Mouse (Mus musculus) hindbrain, postnatal 0 days (tissue): ENCODE results near the gene Fcgrt. TPM values are rescaled to one million over a fixed set of nuclear protein-coding genes. Genes with fewer than 3 reads are reported as not detected.
"Not testable (repeated sequence)": the region's sequence is repeated elsewhere in the genome, so short reads cannot be mapped to it uniquely, and the experiment has no call there.

Experiments
- ATAC-seq: fragments of 200-750 bp; cut with Nextera tagmentation; 2 replicates; pipeline ENCODE4 v1.8.0; 2017; ENCODE audit warnings: mild to moderate bottlenecking, moderate TSS enrichment, moderate library complexity
- DNase-seq: peaks from one replicate; pipeline ENCODE4 v3.0.0-alpha.2; 2015; ENCODE audit warnings: low spot score
- H3K27ac ChIP-seq: fragments of 300-500 bp; sonication (generic); 2 replicates; pipeline ENCODE4 v1.5.1; 2014; ENCODE audit warnings: mild to moderate bottlenecking
- H3K27me3 ChIP-seq: fragments of 300-500 bp; sonication (generic); 2 replicates; pipeline ENCODE4 v1.6.1; 2014; ENCODE audit warnings: low read length, mixed read lengths; ENCODE audit not compliant: insufficient read depth
- H3K36me3 ChIP-seq: fragments of 300-500 bp; sonication (generic); 2 replicates; pipeline ENCODE4 v1.6.1; 2014; ENCODE audit warnings: low read length, mixed read lengths; ENCODE audit not compliant: insufficient read depth
- H3K4me1 ChIP-seq: fragments of 300-500 bp; sonication (generic); 2 replicates; pipeline ENCODE4 v1.6.1; 2014; ENCODE audit warnings: antibody characterized with exemption, low read length, mixed read lengths; ENCODE audit not compliant: insufficient read depth
- H3K4me2 ChIP-seq: fragments of 300-500 bp; sonication (generic); 2 replicates; pipeline ENCODE4 v1.6.1; 2014; ENCODE audit warnings: low read depth, mild to moderate bottlenecking, low read length, moderate library complexity, mixed read lengths
- H3K4me3 ChIP-seq: fragments of 300-500 bp; sonication (generic); 2 replicates; pipeline ENCODE4 v1.5.1; 2014; ENCODE audit warnings: low read length
- H3K9ac ChIP-seq: fragments of 300-500 bp; sonication (generic); replicated peaks from 2 replicates; pipeline ENCODE4 v1.6.1; 2014; ENCODE audit warnings: mild to moderate bottlenecking, low read length, moderate library complexity, mixed read lengths
- H3K9me3 ChIP-seq: fragments of 300-500 bp; sonication (generic); 2 replicates; pipeline ENCODE4 v1.6.1; 2016; ENCODE audit warnings: low read length, mixed read lengths
- CTCF ChIP-seq: IDR thresholded peaks from 2 replicates; pipeline ENCODE4 v1.5.1; 2016; ENCODE audit warnings: antibody characterized with exemption, control low read depth, low read depth
- WGBS: fragments of 180-500 bp; shearing (Covaris S2); extraction: QIAGEN DNeasy Blood & Tissue Kit; methylation state at CpG from one replicate; pipeline ENCODE4 v1.1.7; 2014; 5-methylcytosine and 5-hydroxymethylcytosine counted together
- polyA plus RNA-seq: library from polyadenylated mRNA; unstranded; fragments of >200 nt; fragmentation: Nextera tagmentation; extraction: Ambion mirVana; gene quantifications from 2 replicates; pipeline ENCODE4 v1.2.1, GENCODE M21; 2015
- total RNA-seq: library from RNA; depleted of rRNA; stranded (reverse); fragments of >200 nt; gene quantifications from 2 replicates; pipeline ENCODE4 v1.2.3, GENCODE M21; 2014; rRNA removed

Gene Fcgrt
- total RNA-seq (32.9 and 43.6 TPM in 2 replicates), polyA plus RNA-seq (43.8 and 45.9 TPM in 2 replicates)

GRCm38 (mm10) chr7:45103652-45104180 lies at the start of gene Fcgrt:
TSS of gene Fcgrt (minus strand) at chr7:45103851.
- H3K27me3 ChIP-seq: no peaks in the 10 kb centered on the region
- peak within 1 kb of the TSS; percentile 55 for H3K27ac ChIP-seq
- no peaks in the 10 kb centered on the region; the same call in 1 of the 2 replicates for H3K4me1 ChIP-seq
- peak; percentile 91 for ATAC-seq
- H3K9me3 ChIP-seq: no peaks in the 10 kb centered on the region
- 51% methylated on average over 7 of the region's 7 CpGs for WGBS
- TF ChIP-seq CTCF: no peak
- peak within 1 kb of the TSS; percentile 29 for H3K9ac ChIP-seq
- no peaks in the 10 kb centered on the region for H3K36me3 ChIP-seq
- H3K4me3 ChIP-seq: peak within 1 kb of the TSS; percentile 10; the same call in 1 of the 2 replicates
- peak within 1 kb of the TSS; percentile 35 for H3K4me2 ChIP-seq
- peak; percentile 78 for DNase-seq

DNA sequence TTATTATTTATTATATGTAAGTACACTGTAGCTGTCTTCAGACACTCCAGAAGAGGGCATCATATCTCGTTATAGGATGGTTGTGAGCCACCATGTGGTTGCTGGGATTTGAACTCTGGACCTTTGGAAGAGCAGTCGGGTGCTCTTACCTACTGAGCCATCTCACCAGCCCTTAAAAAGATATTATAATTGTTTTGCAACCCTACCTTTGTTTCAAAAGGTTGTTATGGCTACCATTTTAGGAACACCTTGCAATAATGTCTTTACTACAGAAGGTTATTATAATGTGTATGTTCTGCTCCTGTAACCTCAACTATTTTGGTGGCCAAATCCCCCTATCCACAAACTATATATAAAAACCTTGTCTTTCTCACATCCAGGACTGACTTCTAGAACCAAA lies 49.4 kb upstream of the Fcgrt start:
- H3K4me1 ChIP-seq, H3K36me3 ChIP-seq, H3K4me3 ChIP-seq, H3K4me2 ChIP-seq, H3K27ac ChIP-seq, H3K9ac ChIP-seq, H3K27me3 ChIP-seq, DNase-seq, H3K9me3 ChIP-seq, ATAC-seq: not testable (repeated sequence)
- WGBS: 93% methylated on average over 2 of the region's 2 CpGs

- H3K9ac ChIP-seq: no peak overlapping the region
- ATAC-seq (no peak), DNase-seq (no peak)
- 0 out of 2 replicates have a peak overlapping the region, but pooled peaks have one; percentile 12 for H3K27ac ChIP-seq
- no peak overlapping the region for H3K4me3 ChIP-seq
- no peaks in the 10 kb centered on the region for H3K36me3 ChIP-seq
- peaks cover 7% of the 10 kb centered on the region; the same call in 1 of the 2 replicates for H3K4me1 ChIP-seq
- TF ChIP-seq CTCF: no peak
- no peak overlapping the region for H3K4me2 ChIP-seq
- no peaks in the 10 kb centered on the region for H3K9me3 ChIP-seq
- H3K27me3 ChIP-seq: no peaks in the 10 kb centered on the region
- WGBS: 51% methylated on average over 11 of the region's 11 CpGs
Measured at GRCm38 (mm10) chr7:45151303-45151702, 47.7 kb upstream of the Fcgrt start.

DNA sequence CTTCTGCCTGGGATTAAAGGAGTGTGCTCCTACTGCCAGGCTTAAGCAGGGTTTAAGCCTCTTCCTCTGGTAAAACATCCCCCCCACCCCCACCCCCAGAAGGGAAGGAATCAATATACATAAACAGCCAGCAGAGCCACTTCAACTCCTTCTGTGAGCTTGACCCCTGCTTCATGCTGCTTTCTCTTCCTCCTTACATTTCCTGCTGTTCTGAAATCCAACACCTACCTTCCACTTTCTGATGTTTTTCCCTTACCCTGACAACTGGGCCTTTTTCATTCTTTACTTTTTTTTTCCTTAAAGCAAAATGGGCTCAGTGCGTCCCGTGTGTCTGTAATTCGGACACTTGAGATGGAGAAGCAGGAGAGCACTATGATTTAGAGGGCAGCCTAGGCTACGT lies 46.7 kb upstream of the Fcgrt start:
- DNase-seq (no peak), ATAC-seq (no peak)
- WGBS: 74% methylated on average over 4 of the region's 4 CpGs
- Histone ChIP-seq H3K9me3 (no peaks in the 10 kb centered on the region), H3K4me2 (no peak overlapping the region), H3K4me1 (peaks cover 6% of the 10 kb centered on the region; the same call in 1 of the 2 replicates), H3K27ac (no peak overlapping the region), H3K27me3 (no peaks in the 10 kb centered on the region), H3K9ac (no peak overlapping the region), H3K36me3 (no peaks in the 10 kb centered on the region; the same call in 1 of the 2 replicates), H3K4me3 (no peak overlapping the region)
- TF ChIP-seq CTCF: no peak

- Histone ChIP-seq H3K27ac (no peak overlapping the region), H3K4me1 (peaks cover 4% of the 10 kb centered on the region; the same call in 1 of the 2 replicates), H3K27me3 (no peaks in the 10 kb centered on the region), H3K4me3 (no peak overlapping the region), H3K9ac (no peak overlapping the region), H3K9me3 (no peaks in the 10 kb centered on the region), H3K4me2 (no peak overlapping the region), H3K36me3 (no peaks in the 10 kb centered on the region; the same call in 1 of the 2 replicates)
- DNase-seq (no peak), ATAC-seq (no peak)
- TF ChIP-seq CTCF: no peak
- 29% methylated on average over 6 of the region's 6 CpGs for WGBS
Measured at GRCm38 (mm10) chr7:45149545-45149944, 45.9 kb upstream of the Fcgrt start.

- no peak overlapping the region for H3K27ac ChIP-seq
- DNase-seq: no peak
- no peak overlapping the region for H3K4me3 ChIP-seq
- H3K4me1 ChIP-seq: peaks cover 3% of the 10 kb centered on the region; the same call in 1 of the 2 replicates
- no peaks in the 10 kb centered on the region; the same call in 1 of the 2 replicates for H3K36me3 ChIP-seq
- 62% methylated on average over 4 of the region's 4 CpGs for WGBS
- H3K4me2 ChIP-seq: no peak overlapping the region
- no peak overlapping the region for H3K9ac ChIP-seq
- no peak for ATAC-seq
- no peaks in the 10 kb centered on the region for H3K9me3 ChIP-seq
- no peak for TF ChIP-seq CTCF
- no peaks in the 10 kb centered on the region for H3K27me3 ChIP-seq
Measured at GRCm38 (mm10) chr7:45148534-45149098, 45.0 kb upstream of the Fcgrt start.

- no peak for DNase-seq
- ATAC-seq: no peak
- H3K27ac ChIP-seq: no peak overlapping the region
- H3K4me1 ChIP-seq: no peaks in the 10 kb centered on the region
- H3K4me3 ChIP-seq: no peak overlapping the region
- no peak overlapping the region for H3K9ac ChIP-seq
- no peaks in the 10 kb centered on the region for H3K9me3 ChIP-seq
- TF ChIP-seq CTCF: no peak
- no peaks in the 10 kb centered on the region; the same call in 1 of the 2 replicates for H3K36me3 ChIP-seq
- no peak overlapping the region for H3K4me2 ChIP-seq
- H3K27me3 ChIP-seq: no peaks in the 10 kb centered on the region
- WGBS: 87% methylated on average over 11 of the region's 11 CpGs
Measured at GRCm38 (mm10) chr7:45147899-45148298, 44.2 kb upstream of the Fcgrt start.
